Mouse (Mus musculus) heart, postnatal 10 days (tissue): ENCODE data around the gene Nab1. TPM values are rescaled to one million over a fixed set of nuclear protein-coding genes. Genes with fewer than 3 reads are reported as not detected.

Experiments
- DNase-seq, 2 experiments: peaks; one replicate each; pipeline ENCODE4 v3.0.0; 2021
- intact Hi-C: fragments of 180-260 bp; cut with DNase I; formaldehyde crosslinking; loops from one replicate; pipeline ENCODE4 v1.15.1; 2025
- total RNA-seq, 2 experiments: library from RNA; stranded (reverse); gene quantifications; 2 replicates each; pipeline ENCODE4 v1.2.3; 2021

The Nab1 gene
- total RNA-seq, 2 experiments from 2014 or later, result 30.9 to 33.3 TPM

- no peak for DNase-seq
- intact Hi-C loops, result no loop called here
Observed at GRCm38 (mm10) chr1:52419088-52419819, 81.2 kb downstream of the Nab1 start.

Other genes with a start within 250 kb of the Nab1 start
- gene Nemp2, start 130.0 kb upstream of the Nab1 start, total RNA-seq, result 1 to 10 TPM; 2.2 to 2.3 TPM
- 10 to 100 TPM; 16.6 to 18.2 TPM for gene Mfsd6, start 226.8 kb upstream of the Nab1 start, total RNA-seq